Mouse (Mus musculus) ES-E14 (cell line): Measurements from ENCODE around the gene Aebp2. TPM values are rescaled to one million over a fixed set of nuclear protein-coding genes. Genes with fewer than 3 reads are reported as not detected.

Experiments
- DNase-seq: peaks from one replicate; pipeline ENCODE4 v3.0.0-alpha.2; 2013; ENCODE audit warnings: low read depth, low spot score
- H3K27ac ChIP-seq: 2 replicates; pipeline ENCODE4 v1.5.1; 2012; ENCODE audit warnings: low read depth, mild to moderate bottlenecking, low read length, moderate library complexity, mixed read lengths; ENCODE audit not compliant: poor library complexity, insufficient read depth, severe bottlenecking
- H3K36me3 ChIP-seq: 2 replicates; pipeline ENCODE4 v1.6.1; 2012; ENCODE audit warnings: mild to moderate bottlenecking, low read length, moderate library complexity, mixed read lengths; ENCODE audit not compliant: control insufficient read depth, poor library complexity, insufficient read depth, severe bottlenecking
- H3K4me1 ChIP-seq, 2 experiments: fragments of 150-350 bp in 1 of 2; sonication (generic) in 1 of 2; 2 replicates each; pipeline ENCODE4 v1.6.1; 2012; ENCODE audit warnings: low read length in 2 of 2, mild to moderate bottlenecking in 1 of 2, mixed read lengths in 1 of 2; ENCODE audit not compliant: control insufficient read depth in 2 of 2, insufficient read depth in 2 of 2, poor library complexity in 1 of 2
- H3K4me3 ChIP-seq, 2 experiments: fragments of 150-350 bp in 1 of 2; sonication (generic) in 1 of 2; 2 replicates each; pipeline ENCODE4 v1.5.1; 2012; ENCODE audit warnings: low read length in 2 of 2, low read depth in 1 of 2, mild to moderate bottlenecking in 1 of 2, mixed read lengths in 1 of 2; ENCODE audit not compliant: insufficient read depth in 1 of 2, poor library complexity in 1 of 2, severe bottlenecking in 1 of 2
- H3K9ac ChIP-seq: 2 replicates; pipeline ENCODE4 v1.6.1; 2012; ENCODE audit warnings: low read depth, mild to moderate bottlenecking, low read length, mixed read lengths; ENCODE audit not compliant: poor library complexity, insufficient read depth, severe bottlenecking
- H3K9me3 ChIP-seq: fragments of 150-350 bp; sonication (generic); 2 replicates; pipeline ENCODE4 v1.6.1; 2012; ENCODE audit warnings: low read depth, mild to moderate bottlenecking, low read length; ENCODE audit not compliant: control insufficient read depth, insufficient read depth
- CHD2 ChIP-seq: IDR thresholded peaks from 2 replicates; pipeline ENCODE4 v1.6.1; 2014; ENCODE audit warnings: mild to moderate bottlenecking, low read depth, low read length, inconsistent platforms
- HCFC1 ChIP-seq: IDR thresholded peaks from 2 replicates; pipeline ENCODE4 v1.6.1; 2012; ENCODE audit warnings: low read length, inconsistent platforms, borderline replicate concordance; ENCODE audit not compliant: insufficient read depth
- MAFK ChIP-seq: IDR thresholded peaks from 2 replicates; pipeline ENCODE4 v1.6.1; 2014; ENCODE audit warnings: mild to moderate bottlenecking, low read depth, low read length, inconsistent platforms; ENCODE audit not compliant: insufficient read depth
- ZC3H11A ChIP-seq: IDR thresholded peaks from 2 replicates; pipeline ENCODE4 v1.6.1; 2012; ENCODE audit warnings: low read depth, mild to moderate bottlenecking, inconsistent platforms, low read length, borderline replicate concordance
- ZNF384 ChIP-seq: IDR thresholded peaks from 2 replicates; pipeline ENCODE4 v1.6.1; 2012; ENCODE audit warnings: low read depth, low read length, inconsistent platforms
- in situ Hi-C, 2 experiments: fragments of 600-800 bp; cut with MboI; formaldehyde crosslinking; loops; one replicate each; pipeline ENCODE4 v1.15.1; 2025; ENCODE audit warnings: low sequenced_read_pairs in 2 of 2, inconsistent platforms in 1 of 2; ENCODE audit not compliant: unreplicated experiment in 2 of 2
- total RNA-seq: library from RNA; depleted of rRNA; stranded (reverse); fragments of 300-350 nt; gene quantifications from 2 replicates; pipeline ENCODE4 v1.2.3, GENCODE M21; 2012

Aebp2 gene
- total RNA-seq, 1 experiment = 77.4 TPM

DNA sequence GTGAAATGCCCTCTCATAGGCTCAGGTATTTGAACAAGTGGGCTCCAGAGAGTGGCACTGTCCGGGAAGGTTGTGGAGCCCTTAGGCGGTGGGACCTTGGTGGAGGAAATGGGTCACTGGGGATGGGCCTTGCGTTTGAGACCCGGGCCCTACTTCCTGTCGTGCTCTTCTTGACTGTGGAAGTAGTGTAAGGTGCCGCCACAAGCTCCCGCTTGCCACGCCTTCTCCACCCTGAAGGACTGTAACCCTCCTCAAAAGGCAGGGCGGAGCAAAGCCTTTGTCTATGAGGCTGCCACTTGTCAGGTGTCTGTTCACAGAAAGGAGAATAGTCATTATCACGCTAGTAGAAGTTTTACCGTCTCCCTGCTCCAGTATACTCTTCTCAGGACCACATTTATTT lies 61.9 kb downstream of the Aebp2 start:
- TF ChIP-seq ZNF384 (no peak), MAFK (no peak), CHD2 (no peak), HCFC1 (no peak), ZC3H11A (no peak)
- no peaks in the 10 kb centered on the region for H3K9me3 ChIP-seq
- in situ Hi-C loops = no loop called here

GRCm38 (mm10) chr6:140689617-140690404 lies 67.3 kb downstream of the Aebp2 start:
- in situ Hi-C loops = no loop called here
- Histone ChIP-seq H3K9me3 (no peaks in the 10 kb centered on the region), H3K4me3 (no peak overlapping the region), H3K36me3 (no peaks in the 10 kb centered on the region), H3K4me1 (no peaks in the 10 kb centered on the region), H3K9ac (no peak overlapping the region), H3K27ac (no peak overlapping the region)
- DNase-seq = no peak
- TF ChIP-seq HCFC1 (no peak), CHD2 (no peak), ZNF384 (no peak), MAFK (no peak), ZC3H11A (no peak)

More for the DNA sequence above, 61.9 kb downstream of the Aebp2 start:
- Histone ChIP-seq H3K9ac (no peak overlapping the region), H3K36me3 (no peaks in the 10 kb centered on the region), H3K4me1 (peaks cover 4 to 12% of the 10 kb centered on the region in 2 experiments; a peak in 3 of 4 replicates), H3K4me3 (no peak overlapping the region), H3K27ac (no peak overlapping the region)
- DNase-seq = no peak

DNA sequence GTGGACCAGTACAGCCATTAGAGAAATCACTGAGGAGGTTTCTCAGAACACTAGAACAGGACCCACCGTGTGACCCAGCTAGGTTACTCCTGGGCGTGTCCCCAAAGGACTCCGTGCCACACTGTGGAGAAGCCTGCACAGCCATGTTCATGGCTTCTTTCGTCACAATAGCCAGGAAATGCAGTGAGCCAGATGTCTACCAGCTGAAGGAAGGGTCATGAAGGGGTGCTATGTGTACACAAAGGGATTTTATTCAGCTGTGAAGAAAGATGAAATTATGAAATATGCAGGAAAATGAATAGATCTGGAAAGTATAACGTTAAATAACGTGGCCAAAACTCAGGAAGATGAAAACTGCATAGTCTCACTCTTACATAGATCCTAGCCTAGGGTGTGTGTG lies 69.7 kb downstream of the Aebp2 start:
- TF ChIP-seq HCFC1 (no peak), ZNF384 (no peak)
- no peak for DNase-seq

DNA sequence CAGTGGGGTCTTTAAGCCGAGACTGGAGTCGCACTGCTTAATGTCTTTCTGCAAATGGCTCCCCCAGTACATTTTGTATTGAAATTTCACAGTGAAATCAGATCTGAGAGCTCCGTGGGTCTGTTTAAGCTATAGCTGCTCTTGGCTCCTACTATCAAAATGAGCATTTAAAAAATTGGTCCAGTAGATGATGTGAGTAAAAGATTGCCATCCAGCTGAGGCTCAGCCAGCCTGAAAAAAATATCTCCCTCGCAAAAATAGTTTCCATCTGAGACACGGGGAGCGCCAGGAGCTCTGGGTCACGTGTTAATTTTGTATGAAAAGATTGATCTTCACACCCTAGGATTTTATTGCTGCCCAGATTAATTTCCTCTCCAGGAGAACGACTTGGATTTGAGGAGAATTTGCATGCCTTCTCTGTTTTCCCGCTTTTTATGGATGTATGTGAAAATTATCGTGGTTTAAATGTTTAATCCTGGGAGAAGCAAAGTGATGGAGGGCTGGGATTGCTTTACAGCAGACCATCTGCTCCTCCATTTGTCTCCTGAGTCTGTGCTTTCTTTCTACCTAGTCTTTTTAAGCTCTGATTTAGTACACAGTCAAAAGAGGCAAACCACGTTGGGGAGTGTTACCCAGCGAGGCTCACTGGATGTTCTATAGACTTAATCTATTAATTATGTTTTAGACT lies 73.9 kb downstream of the Aebp2 start:
- Histone ChIP-seq H3K27ac (no peak overlapping the region), H3K9ac (no peak overlapping the region), H3K4me3 (no peak overlapping the region), H3K9me3 (no peaks in the 10 kb centered on the region), H3K4me1 (no peaks in the 10 kb centered on the region), H3K36me3 (no peaks in the 10 kb centered on the region)
- TF ChIP-seq ZNF384 (no peak), HCFC1 (no peak), CHD2 (no peak), MAFK (no peak), ZC3H11A (no peak)
- in situ Hi-C loops = no loop called here
- DNase-seq = no peak

More for the DNA sequence above, 69.7 kb downstream of the Aebp2 start:
- H3K36me3 ChIP-seq = no peaks in the 10 kb centered on the region
- no peak overlapping the region for H3K4me3 ChIP-seq
- H3K27ac ChIP-seq = no peak overlapping the region
- no peaks in the 10 kb centered on the region for H3K9me3 ChIP-seq
- in situ Hi-C loops = no loop called here
- H3K4me1 ChIP-seq = no peaks in the 10 kb centered on the region
- no peak overlapping the region for H3K9ac ChIP-seq
